Mouse (Mus musculus) cerebellum, adult 2 months (tissue): Measurements from ENCODE around the gene Aoc1.

Experiments
- CTCF ChIP-seq: fragments of 200-500 bp; IDR thresholded peaks from 2 replicates; pipeline ENCODE4 v1.5.1; 2011; ENCODE audit warnings: low read depth, mild to moderate bottlenecking, control low read depth, low read length, moderate library complexity, borderline replicate concordance; ENCODE audit not compliant: insufficient read depth
- POLR2A ChIP-seq: fragments of 200-500 bp; IDR thresholded peaks from 2 replicates; pipeline ENCODE4 v1.6.1; 2011; ENCODE audit warnings: low read length, control low read depth, borderline replicate concordance; ENCODE audit not compliant: insufficient read depth

GRCm38 (mm10) chr6:48875515-48875914 is 2.8 kb downstream of the Aoc1 start:
- no peak for TF ChIP-seq POLR2A
- no peak for TF ChIP-seq CTCF
